Mouse (Mus musculus): ENCODE measurements around the gene Hnrnph1. TPM values are rescaled to one million over a fixed set of nuclear protein-coding genes. Genes with fewer than 3 reads are reported as not detected.
A peak's percentile ranks its signal among the peaks of the same experiment; 100 is the strongest.

Gene Hnrnph1
- total and polyA plus RNA-seq, 3 experiments = 239 to 829 (median 428) TPM

GRCm38 (mm10) chr11:50370969-50371368, 5.8 kb upstream of the Hnrnph1 start:
- no peak overlapping the region for H3K27ac ChIP-seq (ENCODE audit: insufficient read depth, low read depth)
- no peaks in the 10 kb centered on the region for H3K9me3 ChIP-seq (replicated peaks; ENCODE audit: low read length)
- peaks cover 10% of the 10 kb centered on the region for H3K27me3 ChIP-seq (replicated peaks)
- TF ChIP-seq SIN3A (IDR thresholded peaks at IDR 0.05; ENCODE audit: low read length) (no peak), KAT2A (IDR thresholded peaks at IDR 0.05; ENCODE audit: insufficient replicate concordance, low read length) (no peak), NELFE (IDR thresholded peaks at IDR 0.05; ENCODE audit: low read depth, low read length) (no peak), NRF1 (IDR thresholded peaks at IDR 0.05; ENCODE audit: low read depth, low read length) (no peak), ZMIZ1 (IDR thresholded peaks at IDR 0.05; ENCODE audit: low read depth, low read length) (no peak), USF1 (IDR thresholded peaks at IDR 0.05; ENCODE audit: low read depth, low read length) (no peak), BHLHE40 (IDR thresholded peaks at IDR 0.05; ENCODE audit: low read depth, low read length) (no peak), MAX (IDR thresholded peaks at IDR 0.05; ENCODE audit: low read length) (no peak), CTCF (conservative IDR thresholded peaks at IDR 0.05 in 1 of 2, IDR thresholded peaks at IDR 0.05 in 1 of 2; ENCODE audit: low read depth in 2 of 2, low read length in 2 of 2) (no peak), POLR2A (IDR thresholded peaks at IDR 0.05; ENCODE audit: low read depth, low read length) (no peak), ZKSCAN1 (IDR thresholded peaks at IDR 0.05; ENCODE audit: borderline replicate concordance, low read depth, low read length) (no peak)
- no peak overlapping the region for H3K9ac ChIP-seq (ENCODE audit: insufficient read depth, low read depth)
- in situ Hi-C loops (cut with MboI; ENCODE audit: low pct_ligation_motif_present, low pct_unique_long_range_greater_than_20kb, low sequenced_read_pairs) (no loop called here), dilution Hi-C loops (cut with MboI; ENCODE audit: extremely low pct_ligation_motif_present, extremely low pct_unique_long_range_greater_than_20kb, low sequenced_read_pairs) (no loop called here)
- no peak for DNase-seq (ENCODE audit: extremely low read depth)
- no peaks in the 10 kb centered on the region for H3K79me2 ChIP-seq (replicated peaks; ENCODE audit: control insufficient read depth, extremely low read depth, insufficient read depth, poor library complexity, severe bottlenecking)
- no peak overlapping the region for H3K4me3 ChIP-seq (replicated peaks in 1 of 3; ENCODE audit: low read depth in 2 of 3, low read length in 2 of 3, poor library complexity in 1 of 3)
- H3K36me3 ChIP-seq (replicated peaks in 1 of 2; ENCODE audit: control insufficient read depth in 1 of 2, insufficient read depth in 1 of 2, low read length in 1 of 2) = no peaks in the 10 kb centered on the region
- H3K4me2 ChIP-seq (ENCODE audit: insufficient read depth, low read depth, poor library complexity, severe bottlenecking) = no peak overlapping the region
- peaks cover 7 to 18% of the 10 kb centered on the region in 2 experiments for H3K4me1 ChIP-seq (ENCODE audit: control insufficient read depth in 1 of 2, insufficient read depth in 2 of 2)

GRCm38 (mm10) chr11:50371399-50371841, 5.4 kb upstream of the Hnrnph1 start:
- Histone ChIP-seq H3K27me3 (replicated peaks) (peaks cover 11% of the 10 kb centered on the region), H3K4me3 (replicated peaks in 1 of 3; ENCODE audit: low read depth in 2 of 3, low read length in 2 of 3, poor library complexity in 1 of 3) (peak overlapping the region in 2 of 3 experiments; percentile 5 to 15), H3K4me2 (ENCODE audit: insufficient read depth, low read depth, poor library complexity, severe bottlenecking) (peak overlapping the region; percentile 1; the same call in 1 of the 2 replicates), H3K27ac (ENCODE audit: insufficient read depth, low read depth) (no peak overlapping the region), H3K36me3 (replicated peaks in 1 of 2; ENCODE audit: control insufficient read depth in 1 of 2, insufficient read depth in 1 of 2, low read length in 1 of 2) (no peaks in the 10 kb centered on the region), H3K79me2 (replicated peaks; ENCODE audit: control insufficient read depth, extremely low read depth, insufficient read depth, poor library complexity, severe bottlenecking) (no peaks in the 10 kb centered on the region), H3K4me1 (ENCODE audit: control insufficient read depth in 1 of 2, insufficient read depth in 2 of 2) (peaks cover 9 to 23% of the 10 kb centered on the region in 2 experiments), H3K9me3 (replicated peaks; ENCODE audit: low read length) (no peaks in the 10 kb centered on the region), H3K9ac (ENCODE audit: insufficient read depth, low read depth) (peak overlapping the region; percentile 3)
- dilution Hi-C loops (cut with MboI; ENCODE audit: extremely low pct_ligation_motif_present, extremely low pct_unique_long_range_greater_than_20kb, low sequenced_read_pairs) = no loop called here
- DNase-seq (ENCODE audit: extremely low read depth) = peak; percentile 44
- in situ Hi-C loops (cut with MboI; ENCODE audit: low pct_ligation_motif_present, low pct_unique_long_range_greater_than_20kb, low sequenced_read_pairs) = no loop called here
- TF ChIP-seq EP300 (IDR thresholded peaks at IDR 0.05; ENCODE audit: low read length) (no peak), TCF12 (IDR thresholded peaks at IDR 0.05; ENCODE audit: low read depth, low read length) (no peak), TBP (conservative IDR thresholded peaks at IDR 0.05; ENCODE audit: low read depth, low read length) (0 out of 2 replicates have a peak, but pooled peaks have one; percentile 16), CTCF (conservative IDR thresholded peaks at IDR 0.05 in 1 of 2, IDR thresholded peaks at IDR 0.05 in 1 of 2; ENCODE audit: low read depth in 2 of 2, low read length in 2 of 2) (peak in 1 of 2 experiments; percentile 74; a peak in 2 of 4 replicates), NRF1 (IDR thresholded peaks at IDR 0.05; ENCODE audit: low read depth, low read length) (peak; percentile 55), NELFE (IDR thresholded peaks at IDR 0.05; ENCODE audit: low read depth, low read length) (0 out of 2 replicates have a peak, but pooled peaks have one; percentile 21), ZC3H11A (IDR thresholded peaks at IDR 0.05; ENCODE audit: low read depth, low read length) (no peak), USF1 (IDR thresholded peaks at IDR 0.05; ENCODE audit: low read depth, low read length) (no peak), JUND (conservative IDR thresholded peaks at IDR 0.05; ENCODE audit: low read depth, low read length) (no peak), KAT2A (IDR thresholded peaks at IDR 0.05; ENCODE audit: insufficient replicate concordance, low read length) (no peak), ZNF384 (IDR thresholded peaks at IDR 0.05; ENCODE audit: low read depth, low read length) (peak; percentile 94), MAX (IDR thresholded peaks at IDR 0.05; ENCODE audit: low read length) (no peak), HCFC1 (IDR thresholded peaks at IDR 0.05; ENCODE audit: low read depth, low read length) (peak; percentile 12; the same call in 1 of the 2 replicates)

All from CH12.LX (cell line).